Mouse (Mus musculus) MEL-GATA-1-ER (cell line): ENCODE measurements around the gene Aldoart1.

Experiments
- DNase-seq: peaks from one replicate; pipeline ENCODE4 v3.0.0-alpha.2; 2012; ENCODE audit warnings: low read depth; ENCODE audit errors: extremely low read depth

Aldoart1 gene

GRCm38 (mm10) chr4:72852534-72852933 is at the start of gene Aldoart1:
TSS of gene Aldoart1 (minus strand) at chr4:72852634.
- no peak for DNase-seq

- DNase-seq: no peak
These were observed 49.1 kb upstream of the Aldoart1 start for GRCm38 (mm10) chr4:72901566-72901965.

- no peak for DNase-seq
These were observed 13.1 kb upstream of the Aldoart1 start for GRCm38 (mm10) chr4:72865371-72866075.

GRCm38 (mm10) chr4:72844276-72844675 is 8.2 kb downstream of the Aldoart1 start:
- DNase-seq: no peak

DNA sequence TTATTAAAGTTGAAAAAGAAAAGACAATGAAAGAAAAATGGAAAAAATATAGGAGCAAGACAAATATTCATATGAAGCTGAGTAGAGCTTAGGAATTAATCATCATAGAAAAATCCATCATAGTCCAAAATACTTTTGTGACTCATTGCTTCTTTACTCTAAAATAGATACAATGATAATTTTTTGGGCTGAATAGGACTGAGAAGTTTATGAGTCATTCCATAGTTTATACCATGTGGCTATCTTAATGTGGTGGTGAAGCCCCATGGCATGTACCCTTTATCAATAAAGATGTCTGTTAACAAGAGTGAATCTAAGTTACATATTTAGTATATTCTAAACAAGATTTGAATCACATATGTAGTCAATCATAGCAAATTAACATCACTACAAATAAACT is 9.4 kb downstream of the Aldoart1 start:
- DNase-seq: no peak

GRCm38 (mm10) chr4:72836430-72836829 is 16.0 kb downstream of the Aldoart1 start:
- DNase-seq: no peak

- no peak for DNase-seq
These were observed 17.0 kb downstream of the Aldoart1 start for GRCm38 (mm10) chr4:72835400-72835799.

DNA sequence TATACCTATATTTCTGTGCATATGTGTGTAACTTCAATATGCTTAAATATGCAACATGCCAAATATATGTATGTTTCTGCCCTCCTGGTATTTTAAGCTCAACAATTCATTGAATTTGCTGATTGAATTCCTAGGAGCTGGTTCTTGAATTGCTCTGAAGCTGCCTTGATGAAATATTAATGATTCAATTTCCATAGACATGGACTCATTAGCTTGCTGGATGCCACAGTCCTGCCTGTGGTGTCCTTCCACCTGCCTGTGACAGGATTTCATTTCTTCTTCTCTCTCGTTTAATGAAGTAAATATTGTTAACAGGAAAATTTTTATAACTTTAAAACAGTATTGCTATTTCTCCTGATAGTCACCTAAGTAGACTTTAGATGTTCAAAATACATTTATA is 51.6 kb downstream of the Aldoart1 start:
- DNase-seq: no peak
